Comparison of ENCODE assay signal across 25 mouse cellular contexts in the genomic region with DNA sequence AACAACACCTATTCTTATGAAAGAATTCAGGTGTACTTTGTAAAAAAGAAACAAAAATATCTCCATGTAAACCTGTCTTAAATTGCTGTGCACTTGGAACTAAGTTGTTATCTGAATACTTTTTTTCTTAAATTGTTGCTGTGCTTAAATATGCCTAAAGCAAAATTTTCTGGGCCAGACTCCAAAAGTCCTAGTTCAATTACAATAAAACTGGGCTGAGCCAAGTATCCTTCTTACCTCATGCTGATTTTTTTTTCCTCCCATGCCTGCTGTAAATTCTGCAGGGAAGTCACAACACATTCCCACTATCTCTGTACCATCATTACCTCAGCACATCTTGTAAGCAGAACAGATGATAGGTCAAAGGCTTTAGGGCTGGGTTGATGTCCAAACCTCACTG.
"Had no signal": no experiment of that assay in that cellular context is flagged by ENCODE, and none has a peak within 500 bp of the region (broad histone marks: within the 10 kb centered on the region; RNA-seq: fewer than 3 reads in every experiment).

No protein-coding gene starts in this region.

- H3K4me1 ChIP-seq: heart, embryonic 13.5 days; heart, embryonic 15.5 days; hindbrain, embryonic 13.5 days; kidney, embryonic 15.5 days; limb, embryonic 13.5 days; liver, embryonic 13.5 days had no signal

- H3K27me3 ChIP-seq: heart, embryonic 13.5 days; heart, embryonic 15.5 days; hindbrain, embryonic 13.5 days; kidney, embryonic 15.5 days; limb, embryonic 13.5 days; liver, embryonic 13.5 days had no signal

- H3K9me3 ChIP-seq: heart, embryonic 15.5 days; hindbrain, embryonic 13.5 days; kidney, embryonic 15.5 days had no signal

- ATAC-seq: hindbrain, embryonic 16.5 days; intestine, embryonic 16.5 days had no signal

- H3K9ac ChIP-seq: heart, embryonic 13.5 days; heart, embryonic 15.5 days; hindbrain, embryonic 13.5 days; kidney, embryonic 15.5 days; limb, embryonic 13.5 days; liver, embryonic 13.5 days had no signal

- H3K36me3 ChIP-seq: heart, embryonic 13.5 days; heart, embryonic 15.5 days; hindbrain, embryonic 13.5 days; kidney, embryonic 15.5 days; limb, embryonic 13.5 days; liver, embryonic 13.5 days had no signal

- H3K4me2 ChIP-seq: heart, embryonic 11.5 days; heart, embryonic 13.5 days; heart, embryonic 15.5 days; hindbrain, embryonic 13.5 days; kidney, embryonic 15.5 days; limb, embryonic 13.5 days; liver, embryonic 11.5 days; liver, embryonic 13.5 days had no signal

- H3K27ac ChIP-seq: heart, adult 2 months; heart, embryonic 13.5 days; heart, embryonic 15.5 days; hindbrain, embryonic 13.5 days; kidney, embryonic 15.5 days; kidney, postnatal 0 days; layer of hippocampus, adult 2 months; left cerebral cortex, adult 2 months; limb, embryonic 13.5 days; liver, embryonic 13.5 days had no signal

- DNase-seq: gastrocnemius, postnatal 14 days; gastrocnemius, postnatal 36 days; heart, adult 11 months; heart, adult 2 months; heart, postnatal 14 days; heart, postnatal 36 days; kidney, adult 11 months; kidney, adult 2 months; kidney, adult 9 months; kidney, postnatal 14 days; kidney, postnatal 36 days; liver; liver, embryonic 13.5 days had no signal

- H3K4me3 ChIP-seq: heart, adult 2 months; heart, embryonic 13.5 days; heart, embryonic 15.5 days; hindbrain, embryonic 13.5 days; kidney, embryonic 15.5 days; layer of hippocampus, adult 2 months; left cerebral cortex, adult 2 months; limb, embryonic 13.5 days; liver, embryonic 13.5 days had no signal
